Mouse (Mus musculus): ENCODE data around the gene Lyst.

- TF ChIP-seq POLR2A (IDR thresholded peaks at IDR 0.05; ENCODE audit: insufficient read depth, low read depth, low read length) (no peak), CTCF (IDR thresholded peaks at IDR 0.05) (no peak)
Measured at GRCm38 (mm10) chr13:13552020-13552419, 38.2 kb upstream of the Lyst start.

All from heart, adult 2 months (tissue).